Mouse (Mus musculus) adrenal gland, adult 18-20 months (tissue): ENCODE measurements around the gene Rundc3a. TPM values are rescaled to one million over a fixed set of nuclear protein-coding genes. Genes with fewer than 3 reads are reported as not detected.

Experiments used
- DNase-seq, 2 experiments: peaks; one replicate each; pipeline ENCODE4 v3.0.0; 2021 to 2022; ENCODE audit warnings: low spot score in 2 of 2
- microRNA-seq, 2 experiments: library from miRNA; unstranded; fragments of <30 nt; microRNA quantifications; one replicate each; pipeline ENCODE4 v1.2.0; 2021; ENCODE audit warnings: borderline number of aligned reads in 2 of 2
- total RNA-seq, 2 experiments: library from RNA; stranded (reverse); gene quantifications; 1 replicate in 1 of 2; 2 replicates in 1 of 2; pipeline ENCODE4 v1.2.3; 2021

Rundc3a gene
- total RNA-seq, 2 experiments from 2014 or later, result 40.0 to 45.9 TPM

- DNase-seq, result no peak
These were observed 53.6 kb downstream of the Rundc3a start for GRCm38 (mm10) chr11:102446581-102447461.

GRCm38 (mm10) chr11:102447497-102447896 lies 54.3 kb downstream of the Rundc3a start, which contains the start of gene Fam171a2:
Gene Fam171a2, minus strand, starts transcription at chr11:102447682.
- peak; percentile 83 to 86 for DNase-seq

GRCm38 (mm10) chr11:102448327-102448726 lies 55.1 kb downstream of the Rundc3a start:
- DNase-seq, result no peak

- DNase-seq, result no peak
These were observed 56.1 kb downstream of the Rundc3a start for GRCm38 (mm10) chr11:102449043-102450008.

Small RNA genes within 50 kb of the gene (microRNA-seq; reads per million reads assigned to microRNA genes)
- 0.47 to 1.8 reads per million in 2 experiments for gene Mir6930

Other genes starting within 250 kb of the Rundc3a start
- gene Nags, start 247.9 kb upstream of the Rundc3a start, total RNA-seq, result under 1 TPM in 1 of 2 experiments, not detected in 1; 0.77 TPM
- 10 to 100 TPM; 12.0 to 13.6 TPM for gene Tmem101, start 237.0 kb upstream of the Rundc3a start, total RNA-seq
- gene Lsm12, start 208.1 kb upstream of the Rundc3a start, total RNA-seq, result 100 to 1,000 TPM in 1 of 2 experiments, 10 to 100 TPM in 1; 83.9 to 102 TPM
- gene G6pc3, start 203.8 kb upstream of the Rundc3a start, total RNA-seq, result 100 to 1,000 TPM; 121 to 128 TPM
- 100 to 1,000 TPM in 1 of 2 experiments, 10 to 100 TPM in 1; 79.1 to 115 TPM for gene Hdac5, start 163.2 kb upstream of the Rundc3a start, total RNA-seq
- gene BC030867, start 144.5 kb upstream of the Rundc3a start, total RNA-seq, result under 1 TPM in 1 of 2 experiments, not detected in 1; 0.46 TPM
- gene Asb16, start 124.7 kb upstream of the Rundc3a start, total RNA-seq, result under 1 TPM; 0.30 to 0.61 TPM
- 10 to 100 TPM; 43.3 to 55.3 TPM for gene Tmub2, start 108.5 kb upstream of the Rundc3a start, total RNA-seq
- gene Atxn7l3, start 96.8 kb upstream of the Rundc3a start, total RNA-seq, result 10 to 100 TPM; 44.3 to 53.4 TPM
- gene Ubtf, start 73.7 kb upstream of the Rundc3a start, total RNA-seq, result 100 to 1,000 TPM in 1 of 2 experiments, 10 to 100 TPM in 1; 93.7 to 117 TPM
- gene Slc4a1, start 27.2 kb upstream of the Rundc3a start, total RNA-seq, result under 1 TPM; 0.23 to 0.80 TPM
- 100 to 1,000 TPM; 461 to 466 TPM for gene Slc25a39, start 14.5 kb downstream of the Rundc3a start, total RNA-seq
- gene Grn, start 36.9 kb downstream of the Rundc3a start, total RNA-seq, result 100 to 1,000 TPM; 156 to 181 TPM
- gene Fam171a2, start 54.3 kb downstream of the Rundc3a start, total RNA-seq, result 1 to 10 TPM; 3.4 to 3.5 TPM
- gene Itga2b, start 76.7 kb downstream of the Rundc3a start, total RNA-seq, result 1 to 10 TPM; 3.4 to 3.6 TPM
- gene Gpatch8, start 163.0 kb downstream of the Rundc3a start, total RNA-seq, result 10 to 100 TPM; 24.6 to 29.8 TPM
- not detected for gene Gm11627, start 186.1 kb downstream of the Rundc3a start, total RNA-seq
- gene Fzd2, start 211.0 kb downstream of the Rundc3a start, total RNA-seq, result 1 to 10 TPM; 2.6 to 3.6 TPM